Mouse (Mus musculus) forebrain, embryonic 11.5 days (tissue): ENCODE results near the gene Fahd1. TPM values are rescaled to one million over a fixed set of nuclear protein-coding genes. Genes with fewer than 3 reads are reported as not detected.
A peak's percentile ranks its signal among the peaks of the same experiment; 100 is the strongest.

Source experiments
- ATAC-seq: fragments of 200-750 bp; cut with Nextera tagmentation; replicated peaks from 2 replicates; pipeline ENCODE4 v1.8.0; 2017; ENCODE audit warnings: moderate TSS enrichment; ENCODE audit not compliant: low FRiP score
- DNase-seq: peaks from one replicate; pipeline ENCODE4 v3.0.0-alpha.2; 2017; ENCODE audit warnings: low spot score
- H3K27ac ChIP-seq: fragments of 300-500 bp; sonication (generic); 2 replicates; pipeline ENCODE4 v1.5.1; 2014; ENCODE audit warnings: low read depth, low read length
- H3K27me3 ChIP-seq: fragments of 300-500 bp; sonication (generic); 2 replicates; pipeline ENCODE4 v1.6.1; 2014; ENCODE audit warnings: mild to moderate bottlenecking, low read length, mixed read lengths; ENCODE audit not compliant: control insufficient read depth, insufficient read depth
- H3K36me3 ChIP-seq: fragments of 300-500 bp; sonication (generic); 2 replicates; pipeline ENCODE4 v1.6.1; 2014; ENCODE audit warnings: mild to moderate bottlenecking, low read length, moderate library complexity, mixed read lengths; ENCODE audit not compliant: control insufficient read depth, insufficient read depth
- H3K4me1 ChIP-seq: fragments of 300-500 bp; sonication (generic); replicated peaks from 2 replicates; pipeline ENCODE4 v1.6.1; 2014; ENCODE audit warnings: low read length, mixed read lengths; ENCODE audit not compliant: control insufficient read depth, insufficient read depth
- H3K4me2 ChIP-seq: fragments of 300-500 bp; sonication (generic); 2 replicates; pipeline ENCODE4 v1.6.1; 2014; ENCODE audit warnings: low read depth, mild to moderate bottlenecking, low read length, moderate library complexity, mixed read lengths; ENCODE audit not compliant: severe bottlenecking
- H3K4me3 ChIP-seq: fragments of 300-500 bp; sonication (generic); 2 replicates; pipeline ENCODE4 v1.5.1; 2014; ENCODE audit warnings: low read depth, low read length
- H3K9ac ChIP-seq: fragments of 300-500 bp; sonication (generic); 2 replicates; pipeline ENCODE4 v1.6.1; 2014; ENCODE audit warnings: low read length
- H3K9me3 ChIP-seq: fragments of 300-500 bp; sonication (generic); 2 replicates; pipeline ENCODE4 v1.6.1; 2016; ENCODE audit warnings: low read length, mixed read lengths; ENCODE audit not compliant: control insufficient read depth
- WGBS: fragments of 180-500 bp; shearing (Covaris S2); extraction: QIAGEN DNeasy Blood & Tissue Kit; methylation state at CpG from one replicate; pipeline ENCODE4 v1.1.7; 2014; 5-methylcytosine and 5-hydroxymethylcytosine counted together
- polyA plus RNA-seq: library from polyadenylated mRNA; unstranded; fragments of >200 nt; fragmentation: Nextera tagmentation; extraction: Ambion mirVana; gene quantifications from 2 replicates; pipeline ENCODE4 v1.2.1, GENCODE M21; 2014

Gene Fahd1
- polyA plus RNA-seq, 1 experiment from 2014 or later = 19.3 TPM

GRCm38 (mm10) chr17:24887291-24888080, 37.3 kb upstream of the Fahd1 start:
- peak overlapping the region; percentile 78 for H3K9ac ChIP-seq
- H3K4me3 ChIP-seq = peak overlapping the region; percentile 87
- no peaks in the 10 kb centered on the region for H3K27me3 ChIP-seq
- ATAC-seq (no peak), DNase-seq (no peak)
- H3K4me1 ChIP-seq = peaks cover 11% of the 10 kb centered on the region; the same call in 1 of the 2 replicates
- peaks cover 14% of the 10 kb centered on the region; the same call in 1 of the 2 replicates for H3K36me3 ChIP-seq
- peak overlapping the region; percentile 96 for H3K4me2 ChIP-seq
- no peak overlapping the region for H3K27ac ChIP-seq
- no peaks in the 10 kb centered on the region for H3K9me3 ChIP-seq
- WGBS = 64% methylated on average over 18 of the region's 18 CpGs

- H3K4me3 ChIP-seq = peak overlapping the region; percentile 87
- H3K4me2 ChIP-seq = peak overlapping the region; percentile 96
- H3K4me1 ChIP-seq = peaks cover 11% of the 10 kb centered on the region; the same call in 1 of the 2 replicates
- DNase-seq (no peak), ATAC-seq (peak; percentile 45)
- no peaks in the 10 kb centered on the region for H3K9me3 ChIP-seq
- H3K9ac ChIP-seq = peak overlapping the region; percentile 78
- WGBS = 1% methylated on average over 18 of the region's 18 CpGs
- no peaks in the 10 kb centered on the region for H3K27me3 ChIP-seq
- H3K36me3 ChIP-seq = peaks cover 8% of the 10 kb centered on the region; the same call in 1 of the 2 replicates
- H3K27ac ChIP-seq = no peak overlapping the region
These were observed 36.7 kb upstream of the Fahd1 start for GRCm38 (mm10) chr17:24886932-24887271.

DNA sequence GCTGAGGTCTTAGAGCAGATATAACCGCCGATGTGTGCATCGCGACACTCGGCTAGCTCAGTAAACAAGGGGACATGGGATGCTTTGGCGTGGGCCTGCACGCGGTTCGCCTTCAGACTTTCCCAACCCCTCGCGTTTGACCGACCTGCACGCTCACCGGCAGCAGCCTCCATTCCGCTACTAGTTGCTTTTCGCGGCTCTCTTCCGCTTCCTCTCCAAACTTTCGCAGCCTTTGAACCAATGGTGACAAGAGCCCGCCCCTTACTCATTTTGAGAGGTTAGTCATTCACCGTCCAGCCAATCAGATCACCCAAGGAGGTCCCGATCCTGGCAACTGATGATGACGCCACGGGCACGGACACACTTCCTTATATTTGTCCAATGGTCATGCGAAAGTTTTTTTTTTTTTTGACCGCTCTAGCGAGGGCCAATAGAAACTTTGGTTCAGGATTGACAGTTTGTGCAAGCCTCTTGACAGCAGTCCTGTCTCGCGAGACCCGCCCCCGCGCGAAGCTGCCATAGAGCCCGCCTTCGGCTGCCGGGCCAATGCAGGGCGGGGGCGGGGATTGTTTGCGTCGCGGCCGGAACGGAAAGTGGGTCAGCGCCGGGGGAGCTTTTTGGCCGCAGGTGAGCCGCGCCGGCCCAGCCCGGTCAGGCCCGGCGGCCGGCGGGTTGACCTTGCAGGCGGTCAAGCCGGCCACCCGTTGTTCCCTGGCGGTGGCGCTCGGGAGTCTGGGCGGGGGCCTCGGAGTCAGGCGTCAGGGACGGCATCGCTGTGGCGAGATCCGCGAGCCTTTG, 36.2 kb upstream of the Fahd1 start, which contains the start of the genes Nubp2 and Spsb3:
Gene Nubp2 (minus strand): TSS at position 216 of the 798 bp plus-strand sequence.
Gene Spsb3 (plus strand): TSS at position 510 of the 798 bp plus-strand sequence.
- Histone ChIP-seq H3K9ac (peak within 1 kb of the TSS; percentile 78), H3K9me3 (no peaks in the 10 kb centered on the region), H3K4me3 (peak within 1 kb of the TSS; percentile 87), H3K36me3 (peaks cover 8% of the 10 kb centered on the region; the same call in 1 of the 2 replicates), H3K4me1 (peaks cover 11% of the 10 kb centered on the region; the same call in 1 of the 2 replicates), H3K27me3 (no peaks in the 10 kb centered on the region), H3K27ac (no peak within 1 kb of the TSS), H3K4me2 (peak within 1 kb of the TSS; percentile 96)
- under 1% methylated on average over 66 of the region's 69 CpGs for WGBS
- DNase-seq = peak; percentile 98
- ATAC-seq = peak; percentile 97

DNA sequence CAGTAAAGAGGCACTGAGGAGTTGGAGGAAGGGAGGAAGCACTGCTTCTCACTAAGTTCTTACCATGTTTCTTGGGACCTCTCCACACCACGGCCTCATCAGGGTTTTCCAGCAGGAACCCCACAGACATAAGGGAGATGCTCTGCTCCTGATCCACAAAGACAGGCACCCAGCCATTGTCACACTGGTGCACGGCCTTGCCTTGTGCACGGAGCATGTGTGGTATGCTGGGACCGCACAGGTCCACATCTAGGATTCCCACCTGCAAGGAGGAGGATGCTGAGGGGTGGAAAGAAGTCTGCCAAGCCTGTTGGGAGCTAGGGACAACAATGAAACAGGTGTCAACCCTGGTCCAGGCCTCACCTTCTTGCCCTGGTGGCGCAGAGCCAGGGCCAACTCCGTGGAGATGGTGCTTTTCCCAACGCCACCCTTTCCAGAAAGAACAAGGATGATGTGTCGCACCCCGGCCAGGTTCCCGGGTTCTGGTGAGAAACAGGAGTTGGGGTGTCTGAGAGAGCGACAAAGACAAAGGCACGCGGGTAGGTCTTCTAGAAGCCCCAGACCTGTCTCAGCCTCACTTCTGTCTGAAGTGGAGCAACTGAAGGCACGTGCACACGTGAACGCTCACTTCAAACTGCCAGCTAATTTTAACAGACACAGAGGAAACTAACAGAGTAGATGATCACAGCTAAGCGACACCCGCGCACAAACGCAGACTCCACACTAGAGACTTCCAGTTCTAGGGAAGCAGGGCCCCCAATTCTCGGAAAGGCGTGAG, 35.4 kb upstream of the Fahd1 start:
- Histone ChIP-seq H3K9ac (peak overlapping the region; percentile 53), H3K9me3 (no peaks in the 10 kb centered on the region), H3K4me2 (peak overlapping the region; percentile 88), H3K27ac (no peak overlapping the region), H3K36me3 (peaks cover 1% of the 10 kb centered on the region; the same call in 1 of the 2 replicates), H3K4me3 (peak overlapping the region; percentile 87), H3K27me3 (no peaks in the 10 kb centered on the region), H3K4me1 (peaks cover 11% of the 10 kb centered on the region; the same call in 1 of the 2 replicates)
- WGBS = 26% methylated on average over 22 of the region's 22 CpGs
- no peak for ATAC-seq
- DNase-seq = no peak

DNA sequence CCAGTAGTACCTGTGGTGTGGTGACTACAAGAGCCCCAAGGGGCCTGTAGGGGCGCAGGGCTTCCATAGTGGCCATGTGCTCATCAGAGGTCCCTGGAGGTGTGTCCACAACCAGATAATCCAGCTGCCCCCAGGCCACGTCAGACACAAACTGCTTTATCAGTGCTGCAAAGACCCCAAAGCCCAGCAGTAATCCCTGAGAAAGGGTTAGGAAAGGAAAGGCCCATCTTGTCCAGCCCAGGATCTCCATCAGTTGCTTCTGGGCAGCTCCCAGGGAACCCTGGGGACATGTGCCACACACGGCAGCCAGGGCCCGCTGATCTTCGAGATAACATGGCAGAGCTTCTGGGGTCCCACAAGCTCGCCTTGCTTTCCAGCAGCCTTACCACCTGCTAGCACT, 34.2 kb upstream of the Fahd1 start:
- H3K36me3 ChIP-seq = no peaks in the 10 kb centered on the region
- H3K4me1 ChIP-seq = peaks cover 11% of the 10 kb centered on the region; the same call in 1 of the 2 replicates
- no peak overlapping the region for H3K27ac ChIP-seq
- no peak for ATAC-seq
- 86% methylated on average over 6 of the region's 6 CpGs for WGBS
- no peaks in the 10 kb centered on the region for H3K9me3 ChIP-seq
- H3K4me2 ChIP-seq = no peak overlapping the region
- DNase-seq = no peak
- no peaks in the 10 kb centered on the region for H3K27me3 ChIP-seq
- no peak overlapping the region for H3K4me3 ChIP-seq
- H3K9ac ChIP-seq = no peak overlapping the region

DNA sequence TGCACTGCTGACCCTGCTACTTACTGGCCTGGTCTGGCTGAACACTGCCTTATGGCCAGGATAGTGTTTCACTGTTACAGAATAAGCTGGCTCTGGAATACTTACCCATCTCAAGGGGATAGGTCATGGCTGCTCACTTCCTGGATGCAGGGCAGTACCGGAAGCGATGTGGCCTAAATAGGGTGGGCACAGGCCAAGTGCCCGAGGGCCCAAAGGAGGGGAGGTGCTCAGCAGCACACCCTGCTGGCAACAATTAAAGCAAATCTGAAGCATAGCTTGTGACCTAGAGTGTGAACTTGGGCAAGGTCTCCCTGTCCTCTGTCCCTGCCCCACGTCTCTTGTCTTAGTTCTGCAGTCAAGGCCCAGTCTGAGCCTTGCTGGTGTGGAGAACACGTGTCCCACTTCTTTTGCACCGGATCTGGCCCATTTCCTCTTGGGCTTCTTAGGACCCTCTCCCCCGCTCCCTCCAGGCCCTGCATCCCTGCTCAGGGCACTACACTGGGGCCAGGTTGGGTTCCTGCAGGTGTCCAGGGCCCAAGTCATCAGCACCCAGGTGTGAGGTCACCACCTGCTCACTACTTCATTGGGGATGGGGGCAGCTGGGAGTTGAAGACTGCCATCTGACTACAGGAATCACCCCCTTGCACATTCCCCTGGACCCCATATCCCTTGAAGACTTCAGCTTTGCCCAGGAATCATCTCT, 31.7 kb upstream of the Fahd1 start:
- Histone ChIP-seq H3K27ac (no peak overlapping the region), H3K9me3 (no peaks in the 10 kb centered on the region), H3K4me1 (peaks cover 8% of the 10 kb centered on the region; the same call in 1 of the 2 replicates), H3K4me3 (no peak overlapping the region), H3K36me3 (no peaks in the 10 kb centered on the region), H3K9ac (no peak overlapping the region), H3K4me2 (no peak overlapping the region), H3K27me3 (no peaks in the 10 kb centered on the region)
- ATAC-seq (no peak), DNase-seq (no peak)
- whole genome bisulfite sequencing = 64% methylated on average over 7 of the region's 7 CpGs

DNA sequence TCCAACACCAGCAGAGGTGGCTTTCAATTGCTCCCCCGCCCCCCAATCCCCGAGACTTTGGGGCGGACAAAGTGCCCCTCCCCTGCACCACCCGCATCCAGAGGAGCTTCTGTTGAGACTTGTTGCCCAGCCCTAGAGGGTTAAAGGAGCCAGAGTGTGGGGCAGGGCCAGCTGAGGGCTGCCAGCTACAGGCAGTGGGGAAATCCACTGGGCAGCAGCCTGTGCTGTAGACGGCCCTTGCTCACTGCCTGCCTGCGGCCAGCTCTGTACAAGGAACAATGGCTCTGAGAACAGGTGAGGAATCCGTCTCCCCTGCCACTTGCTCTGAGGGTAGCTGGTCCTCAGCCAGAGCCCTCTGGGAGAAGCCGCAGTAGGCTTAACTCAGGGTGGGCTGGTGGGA, 28.4 kb upstream of the Fahd1 start:
- H3K9ac ChIP-seq = no peak overlapping the region
- 78% methylated on average over 8 of the region's 8 CpGs for WGBS

GRCm38 (mm10) chr17:24878117-24878397, 27.9 kb upstream of the Fahd1 start:
- H3K4me2 ChIP-seq = no peak overlapping the region
- no peak for DNase-seq
- ATAC-seq = no peak
- no peak overlapping the region for H3K27ac ChIP-seq
- no peaks in the 10 kb centered on the region for H3K36me3 ChIP-seq
- H3K9ac ChIP-seq = no peak overlapping the region
- H3K9me3 ChIP-seq = no peaks in the 10 kb centered on the region
- no peaks in the 10 kb centered on the region for H3K4me1 ChIP-seq
- no peak overlapping the region for H3K4me3 ChIP-seq
- no peaks in the 10 kb centered on the region for H3K27me3 ChIP-seq
- WGBS = 40% methylated on average over 5 of the region's 5 CpGs

More for the DNA sequence above, 28.4 kb upstream of the Fahd1 start:
- H3K27ac ChIP-seq = no peak overlapping the region
- H3K36me3 ChIP-seq = no peaks in the 10 kb centered on the region
- no peaks in the 10 kb centered on the region for H3K4me1 ChIP-seq
- H3K27me3 ChIP-seq = no peaks in the 10 kb centered on the region
- H3K4me2 ChIP-seq = no peak overlapping the region
- DNase-seq (no peak), ATAC-seq (no peak)
- H3K4me3 ChIP-seq = no peak overlapping the region
- no peaks in the 10 kb centered on the region for H3K9me3 ChIP-seq
